Mouse (Mus musculus) neural tube, embryonic 12.5 days (tissue): ENCODE data around the gene Map3k5. TPM values are rescaled to one million over a fixed set of nuclear protein-coding genes. Genes with fewer than 3 reads are reported as not detected.

Source experiments
- ATAC-seq: fragments of 200-750 bp; cut with Nextera tagmentation; 2 replicates; pipeline ENCODE4 v1.8.0; 2017; ENCODE audit warnings: low read depth, mild to moderate bottlenecking, moderate TSS enrichment, moderate library complexity; ENCODE audit not compliant: low FRiP score
- H3K27ac ChIP-seq: fragments of 300-500 bp; sonication (generic); 2 replicates; pipeline ENCODE4 v1.5.1; 2016
- H3K27me3 ChIP-seq: fragments of 300-500 bp; sonication (generic); replicated peaks from 2 replicates; pipeline ENCODE4 v1.6.1; 2016; ENCODE audit warnings: mild to moderate bottlenecking
- H3K36me3 ChIP-seq: fragments of 300-500 bp; sonication (generic); 2 replicates; pipeline ENCODE4 v1.6.1; 2016; ENCODE audit warnings: mild to moderate bottlenecking
- H3K4me1 ChIP-seq: fragments of 300-500 bp; sonication (generic); 2 replicates; pipeline ENCODE4 v1.6.1; 2016
- H3K4me2 ChIP-seq: fragments of 300-500 bp; sonication (generic); replicated peaks from 2 replicates; pipeline ENCODE4 v1.6.1; 2016; ENCODE audit warnings: mild to moderate bottlenecking
- H3K4me3 ChIP-seq: fragments of 300-500 bp; sonication (generic); 2 replicates; pipeline ENCODE4 v1.5.1; 2016
- H3K9ac ChIP-seq: fragments of 300-500 bp; sonication (generic); 2 replicates; pipeline ENCODE4 v1.6.1; 2016; ENCODE audit warnings: mild to moderate bottlenecking
- H3K9me3 ChIP-seq: fragments of 300-500 bp; sonication (generic); 2 replicates; pipeline ENCODE4 v1.6.1; 2016; ENCODE audit warnings: mild to moderate bottlenecking
- WGBS: fragments of 180-500 bp; shearing (Covaris S2); methylation state at CpG from one replicate; pipeline ENCODE4 v1.1.7; 2016; 5-methylcytosine and 5-hydroxymethylcytosine counted together
- polyA plus RNA-seq: library from polyadenylated mRNA; unstranded; fragments of >200 nt; fragmentation: Nextera tagmentation; extraction: Ambion mirVana; gene quantifications from 2 replicates; pipeline ENCODE4 v1.2.1, GENCODE M21; 2016

The Map3k5 gene
- polyA plus RNA-seq, 1 experiment from 2014 or later, result 1.1 TPM

- Histone ChIP-seq H3K27me3 (peaks cover 17% of the 10 kb centered on the region), H3K27ac (no peak overlapping the region), H3K4me2 (no peak overlapping the region), H3K9me3 (no peaks in the 10 kb centered on the region), H3K36me3 (no peaks in the 10 kb centered on the region), H3K4me3 (no peak overlapping the region), H3K4me1 (peaks cover 10% of the 10 kb centered on the region), H3K9ac (no peak overlapping the region)
- 76% methylated on average over 6 of the region's 6 CpGs for WGBS
- no peak for ATAC-seq
These were observed 4.5 kb downstream of the Map3k5 start for GRCm38 (mm10) chr10:19938738-19939137.

DNA sequence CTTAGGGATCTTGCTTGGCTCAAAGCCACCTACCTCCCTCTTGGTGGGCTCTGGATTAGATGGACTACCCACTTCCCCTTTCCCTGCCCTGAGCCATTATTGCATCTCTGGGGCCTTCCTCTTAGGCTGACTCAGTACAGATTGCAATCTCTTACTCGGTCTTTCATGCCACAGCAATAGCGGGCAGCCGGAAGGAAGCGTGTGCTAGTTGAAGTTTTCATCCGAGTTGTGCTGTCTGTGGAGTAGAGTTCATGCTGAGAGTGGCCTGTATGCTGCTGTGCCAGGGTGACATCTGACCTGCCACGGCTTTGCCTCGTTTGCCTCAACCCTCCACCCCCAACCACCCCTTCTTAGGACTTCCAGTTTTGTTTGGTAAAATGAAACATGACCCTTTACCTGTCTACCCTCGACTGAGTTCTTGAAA lies 5.0 kb downstream of the Map3k5 start:
- no peak for ATAC-seq
- WGBS, result 72% methylated on average over 8 of the region's 8 CpGs
- no peak overlapping the region for H3K4me3 ChIP-seq
- H3K9ac ChIP-seq, result no peak overlapping the region
- H3K4me2 ChIP-seq, result no peak overlapping the region
- H3K27me3 ChIP-seq, result peaks cover 14% of the 10 kb centered on the region
- no peaks in the 10 kb centered on the region for H3K36me3 ChIP-seq
- no peaks in the 10 kb centered on the region for H3K9me3 ChIP-seq
- H3K27ac ChIP-seq, result no peak overlapping the region
- H3K4me1 ChIP-seq, result peaks cover 9% of the 10 kb centered on the region

DNA sequence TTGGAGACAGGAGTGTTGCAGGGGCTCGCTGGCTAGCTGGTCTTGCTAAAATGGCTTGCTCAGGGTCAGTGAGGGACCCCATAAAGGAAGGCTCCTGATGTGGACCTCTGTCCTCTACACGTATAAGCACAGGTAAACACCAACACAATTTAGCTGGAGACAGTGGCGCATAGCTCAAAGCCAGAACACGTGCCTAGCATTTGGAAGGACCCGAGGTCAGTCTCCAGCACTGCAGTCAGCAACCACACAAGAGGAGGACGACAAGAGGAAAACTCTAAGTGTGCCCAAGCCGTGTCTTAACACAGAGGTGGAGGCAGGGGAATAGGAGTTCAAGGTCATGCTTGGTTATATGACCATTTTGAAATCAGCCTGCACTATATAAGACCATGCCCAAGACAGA lies 5.9 kb downstream of the Map3k5 start:
- H3K9me3 ChIP-seq, result no peaks in the 10 kb centered on the region
- H3K36me3 ChIP-seq, result no peaks in the 10 kb centered on the region
- no peak overlapping the region for H3K9ac ChIP-seq
- H3K4me1 ChIP-seq, result peaks cover 2% of the 10 kb centered on the region; the same call in 1 of the 2 replicates
- no peak overlapping the region for H3K4me3 ChIP-seq
- H3K4me2 ChIP-seq, result no peak overlapping the region
- no peak for ATAC-seq
- WGBS, result 90% methylated on average over 7 of the region's 7 CpGs
- H3K27ac ChIP-seq, result no peak overlapping the region
- peaks cover 8% of the 10 kb centered on the region for H3K27me3 ChIP-seq

GRCm38 (mm10) chr10:19940626-19941025 lies 6.4 kb downstream of the Map3k5 start:
- Histone ChIP-seq H3K4me1 (no peaks in the 10 kb centered on the region), H3K9me3 (no peaks in the 10 kb centered on the region), H3K36me3 (no peaks in the 10 kb centered on the region), H3K4me2 (no peak overlapping the region), H3K27ac (no peak overlapping the region), H3K27me3 (peaks cover 4% of the 10 kb centered on the region), H3K4me3 (no peak overlapping the region), H3K9ac (no peak overlapping the region)
- no peak for ATAC-seq
- 90% methylated on average over 8 of the region's 8 CpGs for WGBS

- no peak for ATAC-seq
- H3K9ac ChIP-seq, result no peak overlapping the region
- H3K36me3 ChIP-seq, result no peaks in the 10 kb centered on the region
- H3K9me3 ChIP-seq, result no peaks in the 10 kb centered on the region
- no peaks in the 10 kb centered on the region for H3K4me1 ChIP-seq
- no peak overlapping the region for H3K27ac ChIP-seq
- H3K4me3 ChIP-seq, result no peak overlapping the region
- H3K4me2 ChIP-seq, result no peak overlapping the region
- 75% methylated on average over 6 of the region's 6 CpGs for WGBS
- peaks cover 4% of the 10 kb centered on the region; the same call in 1 of the 2 replicates for H3K27me3 ChIP-seq
These were observed 6.8 kb downstream of the Map3k5 start for GRCm38 (mm10) chr10:19941063-19941462.

DNA sequence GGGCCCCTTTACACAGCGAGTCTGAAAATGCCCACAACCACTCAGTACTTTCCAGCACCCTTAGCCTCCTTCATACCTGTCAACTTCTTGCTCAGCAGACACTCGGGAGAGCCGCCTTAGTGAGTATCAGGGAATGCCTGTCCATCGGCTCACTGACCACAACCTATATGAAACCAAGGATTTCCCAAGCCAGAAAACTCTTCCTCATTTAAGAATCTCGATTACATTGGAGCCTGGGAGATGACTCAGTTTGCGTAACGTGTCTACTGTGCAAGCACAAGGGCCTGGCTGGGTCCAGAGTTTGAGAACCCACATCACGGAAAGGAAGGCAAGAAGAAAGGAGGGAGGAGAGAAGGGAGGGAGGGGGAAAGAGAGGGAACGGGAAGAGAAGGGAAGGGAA lies 7.6 kb downstream of the Map3k5 start:
- 85% methylated on average over 9 of the region's 9 CpGs for WGBS
- Histone ChIP-seq H3K4me3 (no peak overlapping the region), H3K9me3 (no peaks in the 10 kb centered on the region), H3K27me3 (peaks cover 1% of the 10 kb centered on the region; the same call in 1 of the 2 replicates), H3K4me2 (no peak overlapping the region), H3K27ac (no peak overlapping the region), H3K36me3 (no peaks in the 10 kb centered on the region), H3K4me1 (no peaks in the 10 kb centered on the region), H3K9ac (no peak overlapping the region)
- ATAC-seq, result no peak

GRCm38 (mm10) chr10:19942621-19943020 lies 8.3 kb downstream of the Map3k5 start:
- Histone ChIP-seq H3K4me1 (no peaks in the 10 kb centered on the region), H3K9ac (no peak overlapping the region), H3K4me2 (no peak overlapping the region), H3K27ac (no peak overlapping the region), H3K9me3 (no peaks in the 10 kb centered on the region), H3K4me3 (no peak overlapping the region), H3K36me3 (no peaks in the 10 kb centered on the region), H3K27me3 (no peaks in the 10 kb centered on the region)
- no peak for ATAC-seq
- 96% methylated on average over 3 of the region's 3 CpGs for WGBS

DNA sequence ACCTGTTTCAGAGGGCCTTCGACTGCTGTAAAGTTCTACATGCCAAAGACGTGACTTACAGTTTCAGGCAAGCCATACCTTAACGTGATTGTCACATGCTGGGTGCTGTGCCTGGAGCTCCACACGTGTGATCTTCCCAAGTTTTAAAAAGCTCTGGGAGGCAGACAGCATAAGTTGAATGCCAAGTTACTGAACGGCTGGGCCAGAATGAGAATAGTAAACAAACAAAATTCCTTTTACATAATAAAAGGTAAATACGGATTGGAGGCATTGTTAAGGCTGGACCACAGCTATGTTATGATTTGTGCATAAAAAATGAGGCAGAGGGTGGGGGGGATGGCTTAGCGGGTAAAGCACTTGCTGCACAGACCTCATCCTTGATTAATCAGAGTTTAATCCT lies 11.4 kb downstream of the Map3k5 start:
- Histone ChIP-seq H3K4me2 (no peak overlapping the region), H3K36me3 (no peaks in the 10 kb centered on the region), H3K4me3 (no peak overlapping the region), H3K4me1 (no peaks in the 10 kb centered on the region), H3K27ac (no peak overlapping the region), H3K9me3 (no peaks in the 10 kb centered on the region), H3K9ac (no peak overlapping the region), H3K27me3 (no peaks in the 10 kb centered on the region)
- 91% methylated on average over 7 of the region's 7 CpGs for WGBS
- no peak for ATAC-seq

DNA sequence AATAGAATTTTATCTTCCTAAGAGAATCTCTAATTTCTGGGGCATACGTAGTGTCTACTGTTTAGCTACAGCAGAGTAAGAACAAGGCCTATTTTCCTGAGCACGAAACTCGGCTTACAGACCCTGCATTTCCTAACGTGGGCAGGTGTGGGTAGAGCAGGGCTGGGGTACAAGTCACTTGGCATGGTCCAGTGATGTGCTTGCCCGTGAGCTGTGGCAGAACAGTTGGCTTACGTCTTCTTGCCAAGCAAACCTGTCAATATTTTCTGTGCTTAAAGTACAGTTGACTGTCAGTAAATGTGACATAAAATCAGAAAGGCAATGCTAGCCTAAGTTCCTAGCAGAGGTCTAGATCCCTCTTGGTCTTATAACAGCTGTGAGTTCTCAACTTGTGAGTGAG lies 12.4 kb downstream of the Map3k5 start:
- Histone ChIP-seq H3K9me3 (no peaks in the 10 kb centered on the region), H3K27me3 (no peaks in the 10 kb centered on the region), H3K4me3 (no peak overlapping the region), H3K27ac (no peak overlapping the region), H3K36me3 (no peaks in the 10 kb centered on the region), H3K9ac (no peak overlapping the region), H3K4me2 (no peak overlapping the region), H3K4me1 (no peaks in the 10 kb centered on the region)
- 94% methylated on average over 6 of the region's 6 CpGs for WGBS
- no peak for ATAC-seq

GRCm38 (mm10) chr10:19947441-19947840 lies 13.2 kb downstream of the Map3k5 start:
- WGBS, result 94% methylated on average over 10 of the region's 10 CpGs
- ATAC-seq, result no peak
- H3K4me3 ChIP-seq, result no peak overlapping the region

DNA sequence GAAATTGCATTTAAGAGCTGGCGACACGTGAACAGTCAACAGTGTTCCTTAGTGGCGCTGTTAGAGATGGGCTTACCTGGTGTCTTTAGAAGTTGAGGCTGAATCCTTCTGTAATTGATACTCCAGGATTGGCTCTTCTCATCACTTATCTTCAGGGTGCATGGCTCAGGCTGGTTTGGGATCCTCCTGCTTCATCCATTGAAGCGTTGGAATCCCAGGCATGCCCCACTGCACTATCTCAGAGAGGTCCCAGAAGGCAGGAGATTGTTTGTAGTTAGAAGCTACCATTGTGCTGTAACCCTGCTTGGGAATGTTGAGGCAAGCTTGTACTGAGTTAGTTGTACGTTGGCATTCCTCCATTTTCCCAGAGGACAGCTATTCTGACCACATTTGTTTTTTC lies 13.6 kb downstream of the Map3k5 start:
- ATAC-seq, result no peak
- WGBS, result 94% methylated on average over 5 of the region's 5 CpGs

More at GRCm38 (mm10) chr10:19947441-19947840, 13.2 kb downstream of the Map3k5 start:
- Histone ChIP-seq H3K4me1 (no peaks in the 10 kb centered on the region), H3K9ac (no peak overlapping the region), H3K9me3 (no peaks in the 10 kb centered on the region), H3K4me2 (no peak overlapping the region), H3K36me3 (no peaks in the 10 kb centered on the region), H3K27ac (no peak overlapping the region), H3K27me3 (no peaks in the 10 kb centered on the region)

DNA sequence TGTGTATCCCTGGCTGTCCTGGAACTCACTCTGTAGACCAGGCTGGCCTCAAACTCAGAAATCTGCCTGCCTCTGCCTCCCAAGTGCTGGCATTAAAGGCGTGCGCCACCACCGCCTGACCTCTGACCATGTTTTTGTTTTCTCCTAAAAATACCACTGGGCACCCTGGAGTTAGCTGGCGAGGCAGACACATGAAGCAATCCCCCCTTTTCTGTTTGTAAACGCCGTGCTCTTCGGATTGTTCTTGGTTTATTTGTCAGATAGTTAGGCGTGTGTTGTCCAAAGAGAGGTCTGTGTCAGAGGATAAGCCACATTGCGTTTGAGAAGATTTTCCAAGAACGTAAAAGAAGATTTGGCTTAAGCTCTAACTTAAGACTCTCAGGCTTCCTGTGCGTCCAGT lies 14.1 kb downstream of the Map3k5 start:
- Histone ChIP-seq H3K4me3 (no peak overlapping the region), H3K9me3 (no peaks in the 10 kb centered on the region), H3K27ac (no peak overlapping the region), H3K9ac (no peak overlapping the region), H3K27me3 (no peaks in the 10 kb centered on the region), H3K4me1 (no peaks in the 10 kb centered on the region), H3K36me3 (no peaks in the 10 kb centered on the region), H3K4me2 (no peak overlapping the region)
- 91% methylated on average over 11 of the region's 11 CpGs for WGBS
- ATAC-seq, result no peak

More for the DNA sequence above, 13.6 kb downstream of the Map3k5 start:
- Histone ChIP-seq H3K27me3 (no peaks in the 10 kb centered on the region), H3K9me3 (no peaks in the 10 kb centered on the region), H3K9ac (no peak overlapping the region), H3K36me3 (no peaks in the 10 kb centered on the region), H3K27ac (no peak overlapping the region), H3K4me3 (no peak overlapping the region), H3K4me1 (no peaks in the 10 kb centered on the region), H3K4me2 (no peak overlapping the region)

DNA sequence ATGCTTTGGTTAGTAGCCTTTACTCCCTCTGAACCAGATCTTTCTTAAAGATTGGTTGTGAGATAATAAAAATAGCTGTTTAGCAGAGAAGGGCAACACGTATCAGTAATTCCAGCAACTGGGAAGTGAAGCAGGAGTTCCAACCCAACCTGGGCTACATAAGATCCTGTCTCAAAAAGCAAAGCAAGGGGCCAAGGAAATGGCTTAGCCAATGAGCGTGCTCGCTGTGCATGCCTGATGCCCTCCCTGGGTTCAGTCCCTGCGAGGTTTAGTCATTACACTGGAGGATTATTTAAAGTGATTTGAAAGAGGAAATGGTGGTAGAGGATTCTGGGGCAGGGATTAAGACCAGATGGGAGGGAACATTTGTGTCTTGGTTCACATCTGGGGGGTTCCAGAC lies 14.8 kb downstream of the Map3k5 start:
- Histone ChIP-seq H3K27me3 (no peaks in the 10 kb centered on the region), H3K9me3 (no peaks in the 10 kb centered on the region), H3K9ac (no peak overlapping the region), H3K4me3 (no peak overlapping the region), H3K27ac (no peak overlapping the region), H3K36me3 (no peaks in the 10 kb centered on the region), H3K4me1 (no peaks in the 10 kb centered on the region), H3K4me2 (no peak overlapping the region)
- 87% methylated on average over 4 of the region's 4 CpGs for WGBS
- no peak for ATAC-seq
